Mouse (Mus musculus) limb, embryonic 13.5 days (tissue): ENCODE measurements around the gene Rasa3. TPM values are rescaled to one million over a fixed set of nuclear protein-coding genes. Genes with fewer than 3 reads are reported as not detected.
A peak's percentile ranks its signal among the peaks of the same experiment; 100 is the strongest.

Source experiments
- ATAC-seq: fragments of 200-750 bp; cut with Nextera tagmentation; 2 replicates; pipeline ENCODE4 v1.8.0; 2017; ENCODE audit warnings: low read depth, moderate number of reproducible peaks, moderate TSS enrichment; ENCODE audit not compliant: low FRiP score
- H3K27ac ChIP-seq: fragments of 300-500 bp; sonication (generic); 2 replicates; pipeline ENCODE4 v1.5.1; 2015; ENCODE audit warnings: inconsistent platforms, mild to moderate bottlenecking, moderate library complexity
- H3K27me3 ChIP-seq: fragments of 300-500 bp; sonication (generic); 2 replicates; pipeline ENCODE4 v1.6.1; 2015; ENCODE audit warnings: mild to moderate bottlenecking, inconsistent platforms
- H3K36me3 ChIP-seq: fragments of 300-500 bp; sonication (generic); 2 replicates; pipeline ENCODE4 v1.6.1; 2015; ENCODE audit warnings: inconsistent platforms, mild to moderate bottlenecking, moderate library complexity
- H3K4me1 ChIP-seq: fragments of 300-500 bp; sonication (generic); 2 replicates; pipeline ENCODE4 v1.6.1; 2015; ENCODE audit warnings: inconsistent platforms
- H3K4me2 ChIP-seq: fragments of 300-500 bp; sonication (generic); replicated peaks from 2 replicates; pipeline ENCODE4 v1.6.1; 2015; ENCODE audit warnings: inconsistent platforms, mild to moderate bottlenecking, moderate library complexity
- H3K4me3 ChIP-seq: fragments of 300-500 bp; sonication (generic); 2 replicates; pipeline ENCODE4 v1.5.1; 2015; ENCODE audit warnings: moderate library complexity, mild to moderate bottlenecking, inconsistent platforms
- H3K9ac ChIP-seq: fragments of 300-500 bp; sonication (generic); 2 replicates; pipeline ENCODE4 v1.6.1; 2015; ENCODE audit warnings: mild to moderate bottlenecking, inconsistent platforms
- H3K9me3 ChIP-seq: fragments of 300-500 bp; sonication (generic); 2 replicates; pipeline ENCODE4 v1.6.1; 2016; ENCODE audit warnings: inconsistent platforms
- WGBS: fragments of 180-500 bp; shearing (Covaris S2); methylation state at CpG from one replicate; pipeline ENCODE4 v1.1.7; 2015; 5-methylcytosine and 5-hydroxymethylcytosine counted together
- polyA plus RNA-seq: library from polyadenylated mRNA; unstranded; fragments of >200 nt; fragmentation: Nextera tagmentation; extraction: Ambion mirVana; gene quantifications from 2 replicates; pipeline ENCODE4 v1.2.1, GENCODE M21; 2015

Gene Rasa3
- polyA plus RNA-seq, 1 experiment from 2014 or later = 25.3 TPM

- WGBS = 85% methylated on average over 11 of the region's 11 CpGs
- H3K9me3 ChIP-seq = no peaks in the 10 kb centered on the region
Observed at GRCm38 (mm10) chr8:13571999-13572398, 105.4 kb downstream of the Rasa3 start.

GRCm38 (mm10) chr8:13562118-13562517 is 115.3 kb downstream of the Rasa3 start, which contains the start of gene 1700029H14Rik:
1700029H14Rik (minus strand) TSS chr8:13562461.
- Histone ChIP-seq H3K36me3 (no peaks in the 10 kb centered on the region), H3K4me2 (peak within 1 kb of the TSS; percentile 25; the same call in 1 of the 2 replicates), H3K9me3 (no peaks in the 10 kb centered on the region), H3K4me1 (no peaks in the 10 kb centered on the region), H3K4me3 (no peak within 1 kb of the TSS), H3K27ac (no peak within 1 kb of the TSS), H3K27me3 (no peaks in the 10 kb centered on the region), H3K9ac (no peak within 1 kb of the TSS)
- no peak for ATAC-seq
- 29% methylated on average over 13 of the region's 13 CpGs for WGBS

More at GRCm38 (mm10) chr8:13571999-13572398, 105.4 kb downstream of the Rasa3 start:
- peaks cover 16% of the 10 kb centered on the region for H3K4me1 ChIP-seq
- H3K36me3 ChIP-seq = peaks cover 29% of the 10 kb centered on the region
- H3K27ac ChIP-seq = no peak overlapping the region
- no peak for ATAC-seq
- H3K4me2 ChIP-seq = no peak overlapping the region
- H3K4me3 ChIP-seq = no peak overlapping the region
- no peak overlapping the region for H3K9ac ChIP-seq
- H3K27me3 ChIP-seq = no peaks in the 10 kb centered on the region

GRCm38 (mm10) chr8:13557526-13557925 is 119.9 kb downstream of the Rasa3 start:
- no peak for ATAC-seq
- H3K4me3 ChIP-seq = no peak overlapping the region
- no peak overlapping the region for H3K4me2 ChIP-seq
- 46% methylated on average over 2 of the region's 2 CpGs for WGBS
- no peak overlapping the region for H3K9ac ChIP-seq
- no peaks in the 10 kb centered on the region for H3K4me1 ChIP-seq
- H3K27ac ChIP-seq = no peak overlapping the region
- H3K9me3 ChIP-seq = no peaks in the 10 kb centered on the region
- H3K36me3 ChIP-seq = no peaks in the 10 kb centered on the region
- H3K27me3 ChIP-seq = no peaks in the 10 kb centered on the region

- H3K27me3 ChIP-seq = 0 out of 2 replicates have a peak, but pooled peaks cover 3% of the 10 kb centered on the region
- no peak for ATAC-seq
- WGBS = 91% methylated on average over 6 of the region's 6 CpGs
Observed at GRCm38 (mm10) chr8:13551574-13551830, 125.9 kb downstream of the Rasa3 start.

GRCm38 (mm10) chr8:13550718-13551573 is 126.5 kb downstream of the Rasa3 start:
- H3K9ac ChIP-seq = no peak overlapping the region
- 0 out of 2 replicates have a peak, but pooled peaks cover 3% of the 10 kb centered on the region for H3K27me3 ChIP-seq
- H3K4me3 ChIP-seq = no peak overlapping the region
- no peaks in the 10 kb centered on the region for H3K36me3 ChIP-seq
- H3K27ac ChIP-seq = no peak overlapping the region
- 54% methylated on average over 9 of the region's 9 CpGs for WGBS
- ATAC-seq = peak; percentile 86
- H3K9me3 ChIP-seq = no peaks in the 10 kb centered on the region
- no peak overlapping the region for H3K4me2 ChIP-seq
- peaks cover 5% of the 10 kb centered on the region; the same call in 1 of the 2 replicates for H3K4me1 ChIP-seq

More at GRCm38 (mm10) chr8:13551574-13551830, 125.9 kb downstream of the Rasa3 start:
- Histone ChIP-seq H3K27ac (no peak overlapping the region), H3K4me2 (no peak overlapping the region), H3K36me3 (no peaks in the 10 kb centered on the region), H3K4me1 (peaks cover 5% of the 10 kb centered on the region; the same call in 1 of the 2 replicates), H3K9ac (no peak overlapping the region), H3K9me3 (no peaks in the 10 kb centered on the region), H3K4me3 (no peak overlapping the region)

- Histone ChIP-seq H3K27me3 (0 out of 2 replicates have a peak, but pooled peaks cover 3% of the 10 kb centered on the region), H3K4me1 (peaks cover 5% of the 10 kb centered on the region; the same call in 1 of the 2 replicates), H3K4me2 (peak overlapping the region; percentile 12; the same call in 1 of the 2 replicates), H3K27ac (peak overlapping the region; percentile 11), H3K4me3 (no peak overlapping the region), H3K9ac (no peak overlapping the region), H3K9me3 (peaks cover 6% of the 10 kb centered on the region; the same call in 1 of the 2 replicates), H3K36me3 (no peaks in the 10 kb centered on the region)
- WGBS = 38% methylated on average over 9 of the region's 9 CpGs
- ATAC-seq = peak; percentile 68
Observed at GRCm38 (mm10) chr8:13548831-13549230, 128.6 kb downstream of the Rasa3 start.

- H3K36me3 ChIP-seq = no peaks in the 10 kb centered on the region
- H3K4me1 ChIP-seq = peaks cover 5% of the 10 kb centered on the region; the same call in 1 of the 2 replicates
- no peak overlapping the region for H3K4me2 ChIP-seq
- H3K4me3 ChIP-seq = no peak overlapping the region
- WGBS = 38% methylated on average over 4 of the region's 4 CpGs
- 0 out of 2 replicates have a peak, but pooled peaks cover 3% of the 10 kb centered on the region for H3K27me3 ChIP-seq
- ATAC-seq = no peak
- no peak overlapping the region for H3K27ac ChIP-seq
- H3K9ac ChIP-seq = no peak overlapping the region
- peaks cover 6% of the 10 kb centered on the region for H3K9me3 ChIP-seq
Observed at GRCm38 (mm10) chr8:13548235-13548634, 129.2 kb downstream of the Rasa3 start.

- Histone ChIP-seq H3K36me3 (no peaks in the 10 kb centered on the region), H3K4me1 (peaks cover 5% of the 10 kb centered on the region; the same call in 1 of the 2 replicates), H3K9ac (no peak overlapping the region), H3K27ac (no peak overlapping the region), H3K4me3 (no peak overlapping the region), H3K4me2 (no peak overlapping the region), H3K9me3 (peaks cover 6% of the 10 kb centered on the region), H3K27me3 (0 out of 2 replicates have a peak, but pooled peaks cover 3% of the 10 kb centered on the region)
- ATAC-seq = no peak
- 85% methylated on average over 4 of the region's 4 CpGs for WGBS
Observed at GRCm38 (mm10) chr8:13546421-13546820, 131.0 kb downstream of the Rasa3 start.

- H3K9me3 ChIP-seq = peaks cover 8% of the 10 kb centered on the region
- no peak for ATAC-seq
- 0 out of 2 replicates have a peak, but pooled peaks cover 5% of the 10 kb centered on the region for H3K4me1 ChIP-seq
- no peak overlapping the region for H3K4me3 ChIP-seq
- H3K9ac ChIP-seq = no peak overlapping the region
- H3K36me3 ChIP-seq = no peaks in the 10 kb centered on the region
- H3K27ac ChIP-seq = no peak overlapping the region
- no peaks in the 10 kb centered on the region for H3K27me3 ChIP-seq
- H3K4me2 ChIP-seq = no peak overlapping the region
- WGBS = 65% methylated on average over 5 of the region's 5 CpGs
Observed at GRCm38 (mm10) chr8:13541526-13541925, 135.9 kb downstream of the Rasa3 start.

- WGBS = 84% methylated on average over 5 of the region's 5 CpGs
- Histone ChIP-seq H3K36me3 (no peaks in the 10 kb centered on the region), H3K27me3 (no peaks in the 10 kb centered on the region), H3K9me3 (peaks cover 8% of the 10 kb centered on the region), H3K4me1 (0 out of 2 replicates have a peak, but pooled peaks cover 5% of the 10 kb centered on the region), H3K9ac (no peak overlapping the region), H3K27ac (no peak overlapping the region), H3K4me3 (no peak overlapping the region), H3K4me2 (no peak overlapping the region)
- ATAC-seq = no peak
Observed at GRCm38 (mm10) chr8:13540122-13540521, 137.3 kb downstream of the Rasa3 start.

GRCm38 (mm10) chr8:13538821-13539220 is 138.6 kb downstream of the Rasa3 start:
- Histone ChIP-seq H3K36me3 (no peaks in the 10 kb centered on the region), H3K27me3 (no peaks in the 10 kb centered on the region), H3K4me2 (no peak overlapping the region), H3K27ac (no peak overlapping the region), H3K9me3 (peaks cover 4% of the 10 kb centered on the region; the same call in 1 of the 2 replicates), H3K9ac (no peak overlapping the region), H3K4me3 (no peak overlapping the region), H3K4me1 (0 out of 2 replicates have a peak, but pooled peaks cover 5% of the 10 kb centered on the region)
- peak; percentile 54; the same call in 1 of the 2 replicates for ATAC-seq
- 59% methylated on average over 6 of the region's 6 CpGs for WGBS

GRCm38 (mm10) chr8:13537102-13537501 is 140.3 kb downstream of the Rasa3 start:
- 64% methylated on average over 2 of the region's 2 CpGs for WGBS
- no peaks in the 10 kb centered on the region for H3K36me3 ChIP-seq

More at GRCm38 (mm10) chr8:13537102-13537501, 140.3 kb downstream of the Rasa3 start:
- no peaks in the 10 kb centered on the region for H3K27me3 ChIP-seq
- H3K27ac ChIP-seq = no peak overlapping the region
- H3K4me2 ChIP-seq = no peak overlapping the region
- H3K9me3 ChIP-seq = peaks cover 4% of the 10 kb centered on the region; the same call in 1 of the 2 replicates
- H3K4me3 ChIP-seq = no peak overlapping the region
- ATAC-seq = no peak
- no peak overlapping the region for H3K9ac ChIP-seq
- 0 out of 2 replicates have a peak, but pooled peaks cover 5% of the 10 kb centered on the region for H3K4me1 ChIP-seq
